Mouse (Mus musculus) olfactory bulb, adult 2 months (tissue): ENCODE measurements around the gene Pde10a.

Experiments
- CTCF ChIP-seq: fragments of 200-500 bp; IDR thresholded peaks from 2 replicates; pipeline ENCODE4 v1.5.1; 2012; ENCODE audit warnings: low read depth, mild to moderate bottlenecking, low read length, moderate library complexity; ENCODE audit not compliant: insufficient read depth
- POLR2A ChIP-seq: fragments of 200-500 bp; IDR thresholded peaks from 2 replicates; pipeline ENCODE4 v1.6.1; 2012; ENCODE audit warnings: mild to moderate bottlenecking, low read depth, low read length, moderate library complexity; ENCODE audit not compliant: insufficient read depth

- TF ChIP-seq CTCF (no peak), POLR2A (no peak)
These were observed 37.1 kb downstream of the Pde10a start for GRCm38 (mm10) chr17:8562101-8562885.
